Mouse (Mus musculus) hindbrain, embryonic 10.5 days (tissue): ENCODE measurements around the gene Crat. TPM values are rescaled to one million over a fixed set of nuclear protein-coding genes. Genes with fewer than 3 reads are reported as not detected.

ENCODE experiments used
- DNase-seq: peaks from one replicate; pipeline ENCODE4 v3.0.0-alpha.2; 2017; ENCODE audit warnings: low spot score
- H3K27ac ChIP-seq: fragments of 300-500 bp; sonication (generic); 2 replicates; pipeline ENCODE4 v1.5.1; 2016; ENCODE audit warnings: mild to moderate bottlenecking, moderate library complexity
- H3K27me3 ChIP-seq: fragments of 300-500 bp; sonication (generic); 2 replicates; pipeline ENCODE4 v1.6.1; 2016; ENCODE audit warnings: mild to moderate bottlenecking; ENCODE audit not compliant: poor library complexity, insufficient read depth, severe bottlenecking
- H3K36me3 ChIP-seq: fragments of 300-500 bp; sonication (generic); 2 replicates; pipeline ENCODE4 v1.6.1; 2016; ENCODE audit warnings: mild to moderate bottlenecking, moderate library complexity
- H3K4me1 ChIP-seq: fragments of 300-500 bp; sonication (generic); replicated peaks from 2 replicates; pipeline ENCODE4 v1.6.1; 2016; ENCODE audit warnings: mild to moderate bottlenecking
- H3K4me3 ChIP-seq: fragments of 300-500 bp; sonication (generic); 2 replicates; pipeline ENCODE4 v1.5.1; 2016; ENCODE audit warnings: mild to moderate bottlenecking, moderate library complexity
- H3K9me3 ChIP-seq: fragments of 300-500 bp; sonication (generic); 2 replicates; pipeline ENCODE4 v1.6.1; 2016; ENCODE audit warnings: mild to moderate bottlenecking, moderate library complexity
- WGBS: fragments of 180-500 bp; shearing (Covaris S2); methylation state at CpG from one replicate; pipeline ENCODE4 v1.1.7; 2016; 5-methylcytosine and 5-hydroxymethylcytosine counted together
- polyA plus RNA-seq: library from polyadenylated mRNA; unstranded; fragments of >200 nt; fragmentation: Nextera tagmentation; extraction: Ambion mirVana; gene quantifications from 2 replicates; pipeline ENCODE4 v1.2.1, GENCODE M21; 2016

Crat gene
- polyA plus RNA-seq, 1 experiment from 2014 or later = 26.7 TPM

- Histone ChIP-seq H3K4me3 (no peak overlapping the region), H3K36me3 (peaks cover 99% of the 10 kb centered on the region), H3K27me3 (no peaks in the 10 kb centered on the region), H3K9me3 (no peaks in the 10 kb centered on the region), H3K27ac (no peak overlapping the region), H3K4me1 (no peaks in the 10 kb centered on the region)
- no peak for DNase-seq
- 95% methylated on average over 10 of the region's 10 CpGs for WGBS
These were observed 39.7 kb downstream of the Crat start for GRCm38 (mm10) chr2:30375893-30376292.

GRCm38 (mm10) chr2:30372726-30373125 is 42.9 kb downstream of the Crat start:
- H3K36me3 ChIP-seq = peaks cover 99% of the 10 kb centered on the region

GRCm38 (mm10) chr2:30371544-30371943 is 44.1 kb downstream of the Crat start:
- H3K4me1 ChIP-seq = no peaks in the 10 kb centered on the region
- H3K27me3 ChIP-seq = no peaks in the 10 kb centered on the region
- H3K27ac ChIP-seq = no peak overlapping the region
- H3K9me3 ChIP-seq = no peaks in the 10 kb centered on the region
- 93% methylated on average over 8 of the region's 8 CpGs for WGBS
- peaks cover 99% of the 10 kb centered on the region for H3K36me3 ChIP-seq
- H3K4me3 ChIP-seq = no peak overlapping the region
- DNase-seq = no peak

More at GRCm38 (mm10) chr2:30372726-30373125, 42.9 kb downstream of the Crat start:
- no peak overlapping the region for H3K27ac ChIP-seq
- no peaks in the 10 kb centered on the region for H3K27me3 ChIP-seq
- no peaks in the 10 kb centered on the region for H3K9me3 ChIP-seq
- DNase-seq = no peak
- H3K4me3 ChIP-seq = no peak overlapping the region
- 98% methylated on average over 5 of the region's 5 CpGs for WGBS
- no peaks in the 10 kb centered on the region for H3K4me1 ChIP-seq

- no peaks in the 10 kb centered on the region for H3K27me3 ChIP-seq
- peaks cover 51% of the 10 kb centered on the region for H3K36me3 ChIP-seq
- no peaks in the 10 kb centered on the region for H3K9me3 ChIP-seq
- H3K4me3 ChIP-seq = no peak overlapping the region; the same call in 1 of the 2 replicates
- H3K4me1 ChIP-seq = peaks cover 18% of the 10 kb centered on the region
- WGBS = 85% methylated on average over 5 of the region's 5 CpGs
- H3K27ac ChIP-seq = no peak overlapping the region
- no peak for DNase-seq
These were observed 49.4 kb downstream of the Crat start for GRCm38 (mm10) chr2:30366203-30366602.

- Histone ChIP-seq H3K4me1 (peaks cover 25% of the 10 kb centered on the region), H3K36me3 (peaks cover 44% of the 10 kb centered on the region), H3K27ac (peak overlapping the region; percentile 88; the same call in 1 of the 2 replicates), H3K27me3 (no peaks in the 10 kb centered on the region), H3K4me3 (peak overlapping the region; percentile 79), H3K9me3 (no peaks in the 10 kb centered on the region)
- DNase-seq = no peak
- 85% methylated on average over 2 of the region's 2 CpGs for WGBS
These were observed 50.1 kb downstream of the Crat start for GRCm38 (mm10) chr2:30365281-30366069.

GRCm38 (mm10) chr2:30363773-30364650 is 51.6 kb downstream of the Crat start, which contains the start of gene Miga2:
Gene Miga2, plus strand, starts transcription at chr2:30364233.
- Histone ChIP-seq H3K4me3 (peak within 1 kb of the TSS; percentile 79), H3K27ac (peak within 1 kb of the TSS; percentile 88), H3K36me3 (peaks cover 29% of the 10 kb centered on the region), H3K27me3 (no peaks in the 10 kb centered on the region), H3K9me3 (no peaks in the 10 kb centered on the region), H3K4me1 (peaks cover 35% of the 10 kb centered on the region)
- peak; percentile 99 for DNase-seq
- under 1% methylated on average over 54 of the region's 54 CpGs for WGBS

GRCm38 (mm10) chr2:30362865-30363264 is 52.7 kb downstream of the Crat start:
- Histone ChIP-seq H3K4me1 (peaks cover 46% of the 10 kb centered on the region), H3K9me3 (no peaks in the 10 kb centered on the region), H3K27me3 (no peaks in the 10 kb centered on the region), H3K36me3 (peaks cover 18% of the 10 kb centered on the region), H3K4me3 (no peak overlapping the region), H3K27ac (no peak overlapping the region)
- no peak for DNase-seq
- WGBS = 74% methylated on average over 5 of the region's 5 CpGs

GRCm38 (mm10) chr2:30360626-30361025 is 55.0 kb downstream of the Crat start:
- no peak overlapping the region for H3K27ac ChIP-seq
- H3K36me3 ChIP-seq = no peaks in the 10 kb centered on the region
- H3K4me3 ChIP-seq = no peak overlapping the region
- peak; percentile 12 for DNase-seq
- H3K27me3 ChIP-seq = no peaks in the 10 kb centered on the region
- H3K4me1 ChIP-seq = peaks cover 63% of the 10 kb centered on the region
- H3K9me3 ChIP-seq = no peaks in the 10 kb centered on the region
- 70% methylated on average over 10 of the region's 10 CpGs for WGBS

GRCm38 (mm10) chr2:30358533-30359531 is 56.8 kb downstream of the Crat start, which contains the start of gene Sh3glb2:
Gene Sh3glb2, minus strand, starts transcription at chr2:30359337.
- no peaks in the 10 kb centered on the region for H3K9me3 ChIP-seq
- peak within 1 kb of the TSS; percentile 86 for H3K4me3 ChIP-seq
- DNase-seq = peak; percentile 83
- peaks cover 16% of the 10 kb centered on the region for H3K36me3 ChIP-seq
- H3K27me3 ChIP-seq = no peaks in the 10 kb centered on the region
- peak within 1 kb of the TSS; percentile 89 for H3K27ac ChIP-seq
- WGBS = 3% methylated on average over 73 of the region's 73 CpGs
- H3K4me1 ChIP-seq = peaks cover 57% of the 10 kb centered on the region

GRCm38 (mm10) chr2:30357552-30358510 is 57.8 kb downstream of the Crat start:
- WGBS = 59% methylated on average over 8 of the region's 8 CpGs
- peaks cover 57% of the 10 kb centered on the region for H3K4me1 ChIP-seq
- peak overlapping the region; percentile 89; the same call in 1 of the 2 replicates for H3K27ac ChIP-seq

GRCm38 (mm10) chr2:30356906-30357305 is 58.7 kb downstream of the Crat start:
- WGBS = 74% methylated on average over 9 of the region's 9 CpGs
- Histone ChIP-seq H3K36me3 (peaks cover 33% of the 10 kb centered on the region), H3K27me3 (no peaks in the 10 kb centered on the region), H3K4me3 (0 out of 2 replicates have a peak overlapping the region, but pooled peaks have one; percentile 9), H3K27ac (peak overlapping the region; percentile 89; the same call in 1 of the 2 replicates), H3K4me1 (peaks cover 57% of the 10 kb centered on the region), H3K9me3 (no peaks in the 10 kb centered on the region)
- no peak for DNase-seq

More at GRCm38 (mm10) chr2:30357552-30358510, 57.8 kb downstream of the Crat start:
- Histone ChIP-seq H3K4me3 (peak overlapping the region; percentile 86), H3K36me3 (peaks cover 26% of the 10 kb centered on the region), H3K27me3 (no peaks in the 10 kb centered on the region), H3K9me3 (no peaks in the 10 kb centered on the region)
- DNase-seq = peak; percentile 46
